In the genomic region with DNA sequence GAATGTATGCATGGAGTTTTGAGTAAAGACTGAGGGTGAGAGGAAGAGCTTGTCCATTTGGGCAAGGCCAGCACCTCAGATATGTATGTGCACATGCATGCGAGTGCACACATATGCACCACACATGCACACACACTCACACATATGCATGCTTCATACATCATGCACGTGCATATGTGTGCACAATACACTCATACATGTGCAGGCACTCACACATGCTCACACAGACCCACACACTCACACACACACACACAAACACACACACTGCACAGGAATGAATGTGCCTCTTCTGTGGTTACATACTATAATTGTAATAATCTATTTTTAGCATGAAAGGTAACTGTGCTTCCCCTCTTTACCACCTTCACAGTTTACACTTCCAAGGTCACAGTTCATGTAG, we compare ENCODE assay signal across 24 mouse cellular contexts. TPM values are rescaled to one million over a fixed set of nuclear protein-coding genes. Genes with fewer than 3 reads are reported as not detected.
"Had no signal": no experiment of that assay in that cellular context is flagged by ENCODE, and none has a peak within 500 bp of the region (broad histone marks: within the 10 kb centered on the region; RNA-seq: fewer than 3 reads in every experiment).

No protein-coding gene starts in this region.

- ATAC-seq: liver, embryonic 12.5 days had no signal

- H3K9ac ChIP-seq: liver, embryonic 12.5 days; liver, embryonic 14.5 days; lung, embryonic 14.5 days; neural tube, embryonic 13.5 days; neural tube, embryonic 15.5 days had no signal

- H3K36me3 ChIP-seq: liver, embryonic 12.5 days; neural tube, embryonic 13.5 days; neural tube, embryonic 15.5 days had no signal

- H3K4me2 ChIP-seq: liver, embryonic 12.5 days; lung, embryonic 14.5 days; midbrain, embryonic 11.5 days; neural tube, embryonic 13.5 days; neural tube, embryonic 15.5 days had no signal

- H3K4me1 ChIP-seq: liver, embryonic 12.5 days; neural tube, embryonic 13.5 days; neural tube, embryonic 15.5 days had no signal

- H3K9me3 ChIP-seq: liver, embryonic 12.5 days; neural tube, embryonic 13.5 days; neural tube, embryonic 15.5 days had no signal

- DNase-seq: lung, adult 18-20 months; lung, embryonic 14.5 days; lung, postnatal 10 days; lung, postnatal 4 days; right cerebral cortex, adult 18-20 months; right cerebral cortex, postnatal 25 days; spleen, adult 18-20 months; thymus, adult 18-20 months; thymus, postnatal 14 days; thymus, postnatal 36 days had no signal

- H3K4me3 ChIP-seq: liver, embryonic 12.5 days; myocyte; neural tube, embryonic 13.5 days; neural tube, embryonic 15.5 days had no signal

- H3K27me3 ChIP-seq: liver, embryonic 12.5 days; neural tube, embryonic 13.5 days; neural tube, embryonic 15.5 days had no signal

- H3K27ac ChIP-seq: liver, embryonic 12.5 days; liver, embryonic 14.5 days; neural tube, embryonic 13.5 days; neural tube, embryonic 15.5 days had no signal

RNA-seq across cellular contexts. Expression of a gene that starts 35.1 kb away (rescaled TPM):
- total RNA-seq: megakaryocyte-erythroid progenitor cell, adult 5-6 weeks had no signal
- polyA plus RNA-seq: liver, embryonic 12.5 days; liver, embryonic 14.5 days; liver, embryonic 16.5 days; lung, embryonic 14.5 days; lung, embryonic 16.5 days; midbrain, embryonic 11.5 days; myocyte; neural tube, embryonic 11.5 days; neural tube, embryonic 13.5 days; neural tube, embryonic 15.5 days; small intestine, adult 2 months; stomach, embryonic 14.5 days; stomach, embryonic 16.5 days; thymus, postnatal 0 days had no signal
